Mouse (Mus musculus) CD8-positive naive resting alpha-beta T cell, adult 2 months (primary cell): ENCODE results near the gene Asic1.

Experiments
- DNase-seq, 2 experiments: peaks; one replicate each; pipeline ENCODE4 v3.0.0; 2022; ENCODE audit warnings: low read depth in 2 of 2, low spot score in 2 of 2

The Asic1 gene

DNA sequence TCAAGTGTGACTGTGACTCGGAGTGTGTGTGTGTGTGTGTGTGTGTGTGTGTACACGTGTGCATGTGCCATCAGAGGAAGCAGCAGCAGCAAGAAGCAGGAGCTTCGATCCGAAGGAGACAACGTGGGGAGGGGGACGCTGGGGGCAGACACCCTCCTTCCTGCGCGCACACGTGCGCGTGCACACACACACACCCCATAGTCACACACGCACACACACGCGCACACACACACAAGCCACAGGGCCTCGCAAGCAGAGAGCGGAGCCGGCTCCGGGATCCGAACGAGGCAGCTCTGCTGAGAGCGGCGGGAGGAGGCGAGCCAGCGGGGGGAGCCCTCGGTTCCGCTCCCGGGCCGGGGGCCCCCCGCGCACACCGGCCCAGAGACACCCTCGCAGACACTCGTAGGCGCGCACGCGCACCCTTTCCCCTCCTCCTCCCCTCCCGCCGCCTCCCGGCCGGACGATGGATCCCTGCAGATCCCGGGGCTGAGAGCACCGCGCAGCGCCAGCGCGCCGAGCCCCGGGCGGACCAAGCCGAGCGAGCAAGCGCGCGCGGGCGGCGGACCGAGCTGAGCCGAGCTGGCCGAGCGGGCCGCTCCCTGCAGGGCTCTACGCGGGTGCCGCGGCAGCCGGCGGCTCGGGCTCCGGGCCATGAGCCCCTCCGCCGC is at the start of gene Asic1:
Asic1 (plus strand) TSS at position 215 of the 668 bp plus-strand sequence.
- DNase-seq = no peak

DNA sequence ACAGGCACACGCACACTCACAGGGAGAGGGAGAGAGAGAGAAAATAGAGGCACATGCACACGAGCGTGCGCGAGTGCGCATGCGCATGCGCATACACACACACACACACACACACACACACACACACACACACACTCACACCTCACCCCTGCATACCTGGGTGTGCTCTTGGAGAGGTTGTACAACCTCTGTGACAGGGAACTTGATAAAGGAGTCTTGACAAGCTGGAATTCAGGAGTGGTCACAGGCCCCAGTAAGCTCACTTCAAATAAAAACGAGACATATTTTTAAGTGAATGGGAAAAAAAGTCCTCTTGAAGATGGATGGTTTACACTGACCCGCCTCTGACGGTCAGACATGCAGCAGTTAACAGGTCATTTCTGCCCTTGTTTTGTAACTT is 48.1 kb upstream of the Asic1 start:
- DNase-seq = no peak

DNA sequence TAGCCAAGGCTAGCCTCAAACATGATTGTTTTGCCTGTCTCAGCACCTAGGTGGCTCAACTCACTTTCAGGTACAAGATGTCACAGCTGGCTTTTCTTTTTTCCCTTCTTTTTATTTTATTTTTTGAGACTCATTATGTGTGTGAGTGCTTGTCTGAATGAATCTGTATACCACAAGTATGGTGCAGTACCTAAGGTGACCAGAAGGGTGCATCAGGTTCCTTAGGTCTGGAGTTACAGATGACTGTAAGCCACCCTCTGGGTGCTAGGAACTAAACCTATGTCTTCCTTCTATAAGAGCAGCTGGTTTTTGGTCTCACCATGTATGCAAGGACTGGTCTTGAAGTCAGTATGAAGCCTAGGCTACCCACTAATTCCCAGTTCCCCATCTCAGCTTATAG is 38.5 kb upstream of the Asic1 start:
- DNase-seq = no peak

DNA sequence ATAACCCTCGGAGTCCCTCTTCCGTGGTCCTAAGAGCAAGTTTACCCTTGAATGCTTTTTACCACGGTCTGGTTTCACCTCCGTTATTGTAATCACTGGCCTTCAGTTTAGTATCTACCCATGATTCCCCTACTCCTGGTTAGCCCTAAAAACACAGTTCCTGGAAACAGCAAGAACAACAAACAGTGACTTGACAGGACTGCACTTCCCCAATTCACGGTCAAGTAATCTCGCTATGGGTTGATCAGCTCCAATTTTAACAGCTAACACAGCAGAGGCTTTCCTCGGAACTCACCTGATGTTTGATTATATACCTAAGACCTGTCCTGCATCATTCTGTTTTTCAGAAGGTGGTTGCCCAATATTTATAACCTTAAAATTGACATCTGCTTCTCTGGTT is 35.5 kb upstream of the Asic1 start:
- no peak for DNase-seq

DNA sequence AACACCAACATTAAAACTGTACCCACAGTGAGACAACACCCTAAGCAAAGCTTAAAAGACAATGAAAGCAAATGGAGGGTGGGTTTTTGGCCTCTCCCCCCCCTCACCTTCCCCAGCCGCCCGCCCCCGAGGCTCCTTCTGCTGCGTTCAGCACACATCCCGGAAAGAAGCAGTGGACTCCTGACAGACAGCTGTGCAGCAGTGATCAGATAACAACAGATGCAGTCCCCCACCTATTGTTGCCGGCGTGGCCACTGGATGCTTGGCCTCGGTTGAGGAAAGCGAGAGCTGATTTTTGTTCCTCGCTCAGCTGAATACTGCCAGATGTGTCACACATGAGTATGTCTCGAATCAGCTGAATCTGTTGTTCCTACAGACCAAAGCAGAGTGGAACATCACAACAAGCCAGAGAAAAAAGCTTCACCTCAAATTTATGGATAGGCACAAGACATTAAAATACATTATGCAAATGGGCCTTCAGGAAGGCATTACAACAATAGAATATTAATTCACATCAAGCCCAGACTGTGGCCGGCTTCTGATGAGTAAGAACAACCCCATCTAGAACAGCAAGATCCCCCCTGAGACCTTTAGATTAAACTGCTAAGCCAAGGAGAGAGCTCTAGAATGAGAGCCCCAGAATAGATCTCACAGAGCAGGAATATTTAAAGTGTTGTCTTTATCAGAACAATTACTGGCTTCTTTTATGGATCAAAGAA is 32.6 kb upstream of the Asic1 start:
- DNase-seq = no peak

DNA sequence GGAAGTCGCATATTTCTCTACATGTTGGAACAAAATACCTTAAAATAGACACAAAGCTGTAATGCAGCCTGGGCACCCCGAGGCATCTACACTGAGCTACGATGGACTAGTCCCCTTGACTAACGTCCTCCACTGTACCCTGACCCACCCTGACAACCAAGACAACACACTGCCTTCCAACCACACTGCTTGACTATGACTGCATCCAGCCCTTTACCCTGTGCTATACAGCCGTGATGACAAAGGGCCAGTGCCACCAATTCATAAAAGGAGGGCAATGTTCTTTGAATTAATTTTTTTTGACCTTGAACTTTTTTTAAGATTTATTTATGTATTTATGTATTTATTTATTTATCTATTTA is 32.1 kb upstream of the Asic1 start:
- DNase-seq = no peak

DNA sequence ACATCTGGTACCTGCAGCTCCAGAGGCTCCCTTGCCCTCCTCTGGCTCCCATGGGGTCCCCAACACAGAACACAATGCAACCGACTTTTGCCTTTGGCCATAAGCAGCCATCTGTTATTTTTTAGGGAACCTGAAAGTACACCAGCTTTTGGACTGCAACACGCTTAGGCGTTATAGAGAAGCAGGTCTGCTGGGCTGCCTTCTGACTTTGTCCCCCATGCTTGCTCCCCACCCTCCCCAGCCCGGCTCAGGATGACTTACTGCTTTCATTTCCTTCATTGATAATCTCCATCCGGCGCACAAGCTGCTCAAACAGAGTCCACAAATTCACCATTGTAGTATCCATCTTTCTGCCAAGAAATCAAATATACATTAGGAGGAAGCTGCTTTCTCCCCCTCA is 27.5 kb upstream of the Asic1 start:
- no peak for DNase-seq

DNA sequence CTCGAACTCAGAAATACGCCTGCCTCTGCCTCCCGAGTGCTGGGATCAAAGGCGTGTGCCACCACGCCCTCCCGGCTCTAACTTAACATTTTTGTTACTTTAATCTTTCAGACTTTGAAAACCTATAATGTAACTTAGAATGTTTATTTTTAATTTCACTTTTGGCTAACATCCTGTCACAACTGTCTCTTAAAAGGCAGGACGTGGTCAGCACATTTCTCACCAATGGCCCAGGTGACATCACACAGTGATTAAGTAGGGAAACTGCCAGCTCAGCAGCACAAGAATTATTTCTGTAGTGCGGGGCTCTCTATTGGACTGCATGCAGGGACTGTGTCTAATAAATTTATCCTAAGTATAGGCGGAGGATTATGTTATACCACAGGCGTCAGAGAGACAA is 26.3 kb upstream of the Asic1 start:
- no peak for DNase-seq

DNA sequence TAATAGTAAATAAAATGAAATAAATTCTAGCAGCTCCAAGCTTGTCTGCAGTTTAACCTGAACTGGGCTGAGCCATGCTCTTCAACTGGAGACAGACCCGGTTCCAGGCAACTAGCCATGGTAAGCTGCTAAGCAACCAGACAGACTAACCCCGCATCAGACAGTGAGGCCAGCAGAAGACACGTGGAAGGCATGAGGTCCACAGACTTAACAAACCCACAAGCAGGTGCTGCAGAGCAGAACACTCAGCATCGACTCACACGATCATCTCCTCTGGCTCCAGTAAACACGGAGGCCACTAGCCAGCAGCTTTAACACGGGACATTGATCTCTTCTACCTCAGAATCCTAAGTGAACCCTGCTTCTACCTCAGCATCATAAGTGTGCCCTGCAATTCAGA is 25.4 kb upstream of the Asic1 start:
- DNase-seq = no peak

DNA sequence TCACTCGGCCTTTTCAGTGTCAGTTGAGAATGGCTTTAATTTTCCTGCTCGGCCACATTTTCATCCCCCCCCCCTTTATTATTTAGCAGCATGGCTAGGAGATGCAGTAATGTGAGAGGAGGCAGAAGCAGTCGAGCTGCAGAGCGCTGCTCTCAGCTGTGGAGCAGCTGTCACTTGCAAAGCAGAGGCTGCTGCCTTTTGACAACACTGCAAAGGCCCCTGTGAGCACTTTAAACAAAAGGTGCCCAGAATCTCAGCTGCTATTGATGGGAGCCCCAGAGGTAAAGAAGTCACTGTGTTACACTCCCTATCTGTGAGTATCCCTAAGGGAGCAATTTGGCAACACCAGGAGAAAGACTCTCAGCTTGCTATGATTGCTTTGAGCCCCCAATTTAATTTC is 21.8 kb upstream of the Asic1 start:
- no peak for DNase-seq

DNA sequence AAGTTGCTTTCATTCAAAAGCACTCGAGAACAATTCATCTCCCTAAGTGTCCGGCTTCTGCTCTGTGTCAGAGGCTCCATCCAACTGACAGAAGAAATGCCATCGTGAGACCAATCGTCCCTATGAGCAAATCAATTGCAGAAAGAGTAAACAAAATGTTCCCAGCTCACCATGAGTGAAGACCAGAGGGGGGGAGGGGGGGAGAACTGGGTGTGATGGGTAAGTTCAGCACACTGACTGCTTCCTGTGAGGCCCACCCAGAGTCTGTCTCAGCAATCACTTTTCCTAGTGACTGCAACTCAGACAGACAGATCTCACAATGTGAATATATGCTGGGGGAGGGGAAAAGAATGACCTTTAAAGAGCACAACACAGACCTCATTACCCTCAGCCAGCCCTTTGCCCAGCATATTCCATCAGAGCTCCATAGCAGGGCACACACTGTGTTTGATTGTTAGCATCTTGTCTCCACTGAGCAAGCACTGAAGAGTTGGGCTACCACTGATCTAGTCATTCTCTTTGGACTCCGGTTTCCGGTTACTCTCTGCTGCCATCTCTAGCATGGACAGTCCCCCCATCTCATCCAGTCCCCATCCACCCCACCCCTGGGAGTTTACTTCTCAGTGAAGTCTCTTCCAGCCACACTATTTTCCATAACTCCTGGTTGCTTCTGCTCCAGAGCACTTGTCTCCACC is 21.0 kb upstream of the Asic1 start:
- DNase-seq = no peak

DNA sequence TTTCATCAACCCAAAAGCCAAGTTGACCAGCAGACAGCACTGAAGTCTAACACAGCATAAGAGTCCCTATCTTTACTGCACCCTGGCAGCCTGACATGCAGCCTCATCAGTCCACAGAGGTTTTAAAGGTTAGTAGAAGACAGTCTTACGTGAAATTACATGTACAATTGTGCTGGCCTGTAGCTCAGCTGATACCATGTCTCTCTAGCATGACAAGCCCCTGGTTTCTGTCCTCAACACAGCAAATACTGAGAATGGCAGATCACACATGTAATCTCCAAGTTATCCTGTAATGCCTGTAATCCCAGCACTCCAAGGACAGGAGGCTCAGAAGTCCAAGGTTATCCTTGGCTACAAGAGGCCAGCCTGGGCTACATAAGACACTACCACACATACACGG is 19.9 kb upstream of the Asic1 start:
- no peak for DNase-seq

DNA sequence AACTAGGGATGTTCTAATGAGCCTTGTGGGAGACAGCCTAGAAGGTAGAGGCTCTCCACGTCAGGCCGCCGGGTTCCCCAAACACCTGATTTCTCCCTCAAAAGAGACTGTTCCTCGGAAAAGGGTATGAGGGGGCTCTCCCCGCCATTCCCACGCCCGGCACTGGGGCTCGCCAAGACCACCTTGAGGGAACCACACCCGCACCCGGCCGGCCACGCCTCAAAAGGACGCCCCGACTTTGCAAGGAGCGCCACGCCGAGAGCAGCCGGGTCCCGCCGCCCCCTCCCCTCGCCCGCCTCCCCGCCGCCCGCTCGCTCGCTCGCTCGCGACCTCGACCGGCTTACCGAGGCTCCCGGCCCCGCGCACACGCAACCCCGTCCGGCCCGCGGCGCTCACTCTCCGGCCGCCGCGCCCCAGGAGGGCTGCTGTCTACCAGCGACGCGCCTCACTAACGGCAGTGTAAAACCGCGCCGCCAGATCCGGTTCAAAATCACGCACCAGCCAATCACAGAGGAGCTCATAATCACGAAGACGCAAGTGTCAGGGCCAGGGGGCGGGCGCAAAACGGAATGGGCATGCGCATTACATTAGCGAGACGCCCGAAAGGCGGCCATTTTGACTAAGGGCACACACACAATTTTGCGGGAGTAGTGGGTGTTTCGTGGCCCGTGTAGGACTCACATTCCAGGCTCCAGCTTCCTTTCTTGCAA is 18.9 kb upstream of the Asic1 start, which contains the start of gene Racgap1:
Racgap1 (minus strand) TSS at position 494 of the 710 bp plus-strand sequence.
- DNase-seq = peak; percentile 92 to 97

DNA sequence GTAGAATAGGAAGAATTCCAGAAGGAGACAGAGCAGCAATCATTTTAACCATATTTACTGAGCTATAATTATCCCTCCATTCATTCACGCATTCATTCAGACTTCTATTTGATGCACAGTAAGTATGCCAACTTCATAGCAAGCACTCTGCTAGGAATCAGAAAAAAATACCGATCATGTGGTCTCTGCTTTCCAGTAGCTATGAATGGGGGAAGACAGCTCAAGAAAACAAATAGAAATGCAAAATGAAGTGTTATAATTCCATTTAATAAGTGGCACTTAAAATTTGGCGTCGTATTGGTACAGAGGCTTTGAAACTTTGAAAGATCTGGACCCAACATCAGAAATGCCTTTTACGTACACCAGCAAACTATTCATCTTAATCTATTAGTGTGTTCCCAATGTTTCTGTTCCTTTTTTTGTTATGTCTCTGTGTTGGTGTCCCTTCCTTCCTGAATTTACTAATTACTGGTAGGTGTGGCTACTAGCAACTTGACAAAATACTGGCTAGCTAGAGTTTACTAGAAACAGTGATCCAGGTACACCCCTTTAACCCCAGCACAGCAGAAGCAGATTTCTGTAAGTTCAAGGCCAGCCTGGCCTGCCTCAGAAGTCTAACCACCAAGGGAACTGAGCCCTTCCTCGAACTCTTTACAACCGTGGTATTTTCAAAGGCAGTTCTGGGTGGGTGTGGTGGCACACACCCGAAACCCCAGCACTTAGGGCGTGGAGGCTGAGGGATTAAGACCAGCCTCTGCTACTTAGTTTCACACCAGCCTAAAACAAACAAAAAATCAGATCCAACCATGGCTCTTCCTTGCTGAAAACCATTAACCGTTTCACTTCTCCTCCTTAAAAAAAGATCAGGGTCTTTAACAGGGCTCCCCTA is 17.9 kb upstream of the Asic1 start:
- DNase-seq = no peak

DNA sequence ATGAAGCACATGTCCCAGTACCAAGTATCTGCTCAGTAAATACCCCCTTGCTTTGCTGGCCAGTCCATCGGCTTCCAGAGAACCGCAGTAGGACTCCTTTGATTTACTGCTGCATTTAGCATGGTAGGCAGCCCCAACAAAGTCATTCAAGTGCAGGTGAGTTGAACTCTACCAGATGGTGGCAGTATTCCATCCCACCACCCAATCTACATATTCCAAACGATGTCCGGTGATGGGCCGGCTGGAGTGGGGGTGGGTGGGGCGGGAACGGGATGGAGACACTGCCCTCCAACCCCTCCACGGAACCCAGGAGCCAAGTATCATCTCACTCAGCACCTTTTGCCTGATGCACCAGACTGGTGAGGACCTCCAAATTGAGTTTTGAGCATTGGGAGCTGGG is 16.9 kb upstream of the Asic1 start:
- no peak for DNase-seq

DNA sequence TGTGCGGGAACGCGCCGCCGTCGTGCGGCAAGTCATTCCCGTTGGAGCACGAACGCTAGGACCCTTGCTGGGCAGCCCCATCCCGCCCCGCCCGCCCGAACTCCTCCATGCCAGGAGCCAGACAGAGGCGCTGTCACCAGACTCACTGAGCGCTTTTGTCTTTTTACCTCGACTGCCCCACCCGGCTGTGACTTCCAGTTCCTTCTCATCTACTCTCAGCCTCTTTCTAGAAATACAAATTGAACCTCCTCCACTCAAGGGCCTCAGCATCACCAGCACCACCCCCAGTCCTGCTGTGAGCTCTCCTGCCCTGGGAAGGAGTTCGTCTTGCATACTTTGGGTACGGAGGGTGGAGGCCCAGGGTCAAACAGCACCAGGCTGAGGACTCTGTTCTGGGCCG is 16.3 kb upstream of the Asic1 start:
- DNase-seq = no peak

DNA sequence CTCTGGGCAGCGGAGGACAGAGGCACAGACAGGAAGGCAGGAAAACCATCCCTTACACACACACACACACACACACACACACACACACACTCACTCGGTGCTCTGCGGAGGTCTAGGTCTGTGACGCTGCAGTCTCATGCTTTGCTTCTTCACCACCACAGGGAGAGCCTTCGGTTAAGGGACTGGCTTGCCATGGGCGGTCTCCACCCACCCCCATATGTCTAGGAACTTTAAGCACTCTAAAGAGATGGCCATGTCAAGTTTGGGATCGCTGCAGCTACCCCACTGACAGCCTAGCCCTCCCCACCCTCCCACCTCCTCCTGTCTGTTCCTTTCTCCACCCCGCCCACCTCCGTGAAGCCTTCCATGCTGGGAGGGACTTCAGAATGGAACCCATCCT is 14.2 kb upstream of the Asic1 start:
- DNase-seq = no peak

DNA sequence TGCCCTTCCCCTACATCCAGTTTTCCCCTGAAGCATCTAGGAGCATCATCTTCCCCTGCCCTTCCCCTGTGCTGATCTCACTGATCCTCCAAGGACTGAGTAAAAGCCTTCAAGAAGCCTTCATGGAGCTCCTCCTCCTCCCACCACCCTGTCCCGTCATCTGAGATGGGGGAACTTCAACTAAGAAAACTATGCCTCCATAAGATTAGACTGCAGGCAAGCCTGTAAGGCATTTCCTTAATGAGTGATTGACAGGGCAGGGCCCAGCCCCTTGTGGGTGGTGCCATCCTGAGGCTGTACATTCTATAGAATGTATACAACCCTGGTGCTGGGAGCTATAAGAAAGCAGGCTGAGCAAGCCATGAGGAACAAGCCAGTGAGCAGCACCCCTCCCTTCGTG is 11.7 kb upstream of the Asic1 start:
- DNase-seq = no peak

DNA sequence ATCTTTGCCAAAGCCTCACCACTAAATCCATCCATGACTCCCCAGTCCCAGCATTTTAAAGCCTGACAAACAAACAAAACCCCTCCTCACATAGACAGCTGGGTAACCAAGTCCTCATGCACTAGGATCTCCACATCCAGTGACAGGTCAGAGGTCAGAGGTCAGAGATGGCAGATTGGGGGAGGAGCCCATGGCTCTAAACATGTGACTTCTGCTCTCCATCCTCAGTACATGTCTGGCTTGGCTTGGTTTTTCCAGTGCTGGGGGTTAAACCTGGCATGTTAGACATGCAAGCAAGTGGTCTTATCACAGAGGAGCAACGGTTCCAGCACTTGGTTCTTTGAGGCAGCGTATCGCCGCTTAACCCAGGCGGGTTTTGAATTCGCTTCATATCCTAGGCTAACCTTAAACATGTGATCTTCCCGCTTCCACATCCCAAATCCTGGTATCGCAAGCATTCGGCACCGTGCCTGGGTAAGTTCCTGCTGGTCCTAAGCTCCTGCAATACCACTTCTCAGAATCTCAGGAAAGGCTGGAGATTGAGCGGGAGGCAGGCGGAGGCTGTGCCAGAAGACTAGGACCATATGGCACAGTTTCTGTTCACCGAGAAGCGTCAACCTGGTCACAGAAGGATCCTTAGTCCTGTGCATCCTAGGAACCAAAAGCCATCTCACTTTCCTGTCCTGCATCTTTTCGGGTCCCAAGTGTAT is 8.9 kb upstream of the Asic1 start:
- DNase-seq = no peak

DNA sequence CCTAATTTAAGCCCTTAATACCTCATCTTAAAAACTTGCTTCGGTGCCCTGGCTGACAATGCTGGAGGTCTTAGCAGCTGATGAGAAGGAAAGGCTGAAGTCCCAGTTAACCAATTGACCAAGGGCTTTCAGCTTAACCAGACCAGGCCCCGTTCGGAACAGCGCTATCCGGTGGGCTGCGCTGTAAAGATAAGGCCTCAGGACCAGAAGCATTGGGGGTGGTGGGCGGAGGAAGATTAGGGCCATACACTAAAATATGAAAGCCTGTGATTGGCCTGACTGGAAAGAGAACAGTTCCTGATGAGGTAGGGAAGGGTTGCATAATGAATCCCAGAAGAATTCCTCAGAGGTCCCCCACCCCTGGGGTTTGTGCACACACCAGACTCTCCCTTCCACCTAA is 7.8 kb upstream of the Asic1 start:
- no peak for DNase-seq
